Mouse (Mus musculus) brain, embryonic 14.5 days (tissue): ENCODE measurements around the gene 2610507B11Rik.

Source experiments
- CTCF ChIP-seq: fragments of 200-500 bp; IDR thresholded peaks from 2 replicates; pipeline ENCODE4 v1.5.1; 2012; ENCODE audit warnings: inconsistent platforms, mild to moderate bottlenecking, moderate library complexity, borderline replicate concordance; ENCODE audit not compliant: insufficient read depth, insufficient read length; ENCODE audit errors: extremely low read depth
- POLR2A ChIP-seq: fragments of 200-500 bp; IDR thresholded peaks from 2 replicates; pipeline ENCODE4 v1.6.1; 2012; ENCODE audit warnings: mild to moderate bottlenecking, inconsistent platforms, borderline replicate concordance; ENCODE audit not compliant: poor library complexity, insufficient read depth, insufficient read length, severe bottlenecking; ENCODE audit errors: extremely low read depth

DNA sequence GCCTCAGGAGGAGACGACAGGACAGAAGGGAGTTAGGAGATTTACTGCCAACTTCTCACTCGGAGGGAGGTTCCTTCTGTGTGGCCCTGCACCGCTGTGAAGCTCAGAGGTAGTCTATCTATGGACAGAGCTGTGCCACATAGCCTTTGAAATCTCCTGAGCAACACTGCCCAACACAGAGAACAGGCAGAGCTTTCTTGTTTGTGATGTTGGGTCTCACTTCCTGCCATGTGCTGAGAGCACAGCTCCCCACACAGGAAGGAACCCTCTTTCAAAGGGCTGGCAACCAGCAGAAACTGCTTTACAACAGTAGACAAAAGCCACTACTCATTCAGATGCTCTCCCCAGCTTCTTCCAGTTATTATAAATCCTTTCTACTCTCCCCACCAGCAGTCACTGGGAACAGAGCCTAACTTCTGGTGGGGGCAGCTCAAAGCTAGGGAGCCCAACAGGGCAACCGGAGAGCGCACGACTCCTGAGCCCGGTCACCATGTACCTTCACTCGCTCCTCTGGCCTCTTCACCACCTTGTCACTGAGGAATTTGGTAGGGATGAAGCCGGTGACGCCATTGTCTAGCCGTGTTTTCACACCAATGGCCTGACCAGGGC, 45.7 kb upstream of the 2610507B11Rik start:
- TF ChIP-seq POLR2A (no peak), CTCF (no peak)
